Mouse (Mus musculus): Measurements from ENCODE around the gene 4921507P07Rik. TPM values are rescaled to one million over a fixed set of nuclear protein-coding genes. Genes with fewer than 3 reads are reported as not detected.

Gene 4921507P07Rik
- polyA plus RNA-seq, 1 experiment from 2014 or later: 0.49 TPM

DNA sequence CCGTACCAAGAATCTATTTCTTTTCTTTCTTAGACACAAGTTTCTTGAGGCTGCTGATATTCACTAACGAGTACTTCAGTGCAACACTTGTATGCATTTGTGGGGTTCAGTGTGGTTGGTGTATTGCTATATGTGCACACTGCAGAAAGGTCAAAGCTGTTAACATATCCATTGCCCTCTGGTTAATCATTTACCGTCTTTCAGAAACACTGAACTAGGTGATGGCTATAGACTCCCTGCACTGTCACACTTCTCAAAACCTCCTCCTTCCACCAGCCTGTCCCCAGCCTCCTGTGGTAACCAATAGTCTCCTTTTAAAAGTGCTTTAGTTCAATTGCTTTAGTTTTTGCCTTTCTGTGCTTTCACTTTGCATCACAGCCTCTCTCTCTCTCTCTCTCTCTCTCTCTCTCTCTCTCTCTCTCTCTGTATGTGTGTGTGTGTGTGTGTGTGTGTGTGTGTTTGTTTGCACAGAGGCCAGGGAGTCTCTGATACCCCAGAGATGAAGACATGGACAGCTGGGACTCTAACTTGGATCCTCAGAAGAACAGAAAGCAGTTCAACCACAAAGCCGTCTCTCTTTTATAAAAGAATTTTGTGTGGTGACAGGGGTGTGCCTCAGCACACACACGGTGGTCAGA, 43.4 kb downstream of the 4921507P07Rik start:
- Histone ChIP-seq H3K4me1 (no peaks in the 10 kb centered on the region), H3K9me3 (no peaks in the 10 kb centered on the region), H3K27me3 (replicated peaks; ENCODE audit: low read depth, poor library complexity, severe bottlenecking) (no peaks in the 10 kb centered on the region), H3K27ac (replicated peaks) (no peak overlapping the region), H3K4me3 (no peak overlapping the region), H3K36me3 (replicated peaks) (no peaks in the 10 kb centered on the region)
- no peak for DNase-seq (ENCODE audit: low spot score)
- 87% methylated on average over 5 of the region's 5 CpGs for WGBS

DNA sequence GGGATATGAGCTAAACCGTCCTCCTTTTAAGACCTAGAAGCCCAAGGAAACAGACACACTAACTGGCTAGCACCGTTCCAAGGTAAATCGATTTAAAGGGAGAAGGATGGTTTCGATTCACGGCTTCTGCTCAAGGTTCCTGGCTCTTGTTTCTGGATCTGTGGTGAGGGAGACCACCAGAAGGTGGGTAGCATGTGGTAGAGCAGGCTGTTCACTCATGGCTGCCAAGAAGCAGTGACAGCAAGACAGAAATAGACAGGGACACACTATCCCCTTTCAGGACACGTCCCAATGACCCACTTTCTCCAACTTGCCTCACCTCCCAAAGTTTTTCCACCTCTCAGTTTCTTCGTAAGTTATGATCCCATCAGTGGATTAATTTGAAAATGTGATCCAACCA, 46.6 kb downstream of the 4921507P07Rik start:
- 84% methylated on average over 7 of the region's 7 CpGs for WGBS
- H3K9me3 ChIP-seq: no peaks in the 10 kb centered on the region
- DNase-seq (ENCODE audit: low spot score): no peak
- H3K4me1 ChIP-seq: 0 out of 2 replicates have a peak, but pooled peaks cover 4% of the 10 kb centered on the region
- no peak overlapping the region for H3K27ac ChIP-seq (replicated peaks)
- H3K4me3 ChIP-seq: no peak overlapping the region
- no peaks in the 10 kb centered on the region for H3K36me3 ChIP-seq (replicated peaks)
- no peaks in the 10 kb centered on the region for H3K27me3 ChIP-seq (replicated peaks; ENCODE audit: low read depth, poor library complexity, severe bottlenecking)

DNA sequence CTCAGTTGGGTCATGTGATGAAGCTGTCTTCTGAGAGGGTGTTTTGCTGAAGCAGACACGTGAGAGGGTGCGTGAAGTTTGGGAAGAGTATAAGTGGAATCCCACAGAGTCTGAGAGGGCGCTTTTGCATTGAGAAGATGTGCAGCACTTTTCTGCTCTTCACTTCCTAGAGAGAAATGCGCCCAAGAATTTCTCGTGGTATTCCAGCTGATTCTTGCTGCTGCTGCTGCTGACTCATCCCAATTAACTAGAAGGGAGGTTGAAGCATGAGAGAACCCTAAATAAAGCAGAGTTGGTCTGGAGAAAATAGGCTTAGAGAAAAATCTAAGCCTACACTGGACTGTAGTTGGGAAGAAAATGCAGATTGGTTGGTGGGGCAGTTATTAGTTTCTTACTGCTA, 47.4 kb downstream of the 4921507P07Rik start:
- no peak overlapping the region for H3K4me3 ChIP-seq
- no peak for DNase-seq (ENCODE audit: low spot score)
- 82% methylated on average over 5 of the region's 5 CpGs for WGBS
- no peaks in the 10 kb centered on the region for H3K9me3 ChIP-seq
- H3K27me3 ChIP-seq (replicated peaks; ENCODE audit: low read depth, poor library complexity, severe bottlenecking): no peaks in the 10 kb centered on the region
- no peak overlapping the region for H3K27ac ChIP-seq (replicated peaks)
- no peaks in the 10 kb centered on the region for H3K36me3 ChIP-seq (replicated peaks)
- 0 out of 2 replicates have a peak, but pooled peaks cover 4% of the 10 kb centered on the region for H3K4me1 ChIP-seq

DNA sequence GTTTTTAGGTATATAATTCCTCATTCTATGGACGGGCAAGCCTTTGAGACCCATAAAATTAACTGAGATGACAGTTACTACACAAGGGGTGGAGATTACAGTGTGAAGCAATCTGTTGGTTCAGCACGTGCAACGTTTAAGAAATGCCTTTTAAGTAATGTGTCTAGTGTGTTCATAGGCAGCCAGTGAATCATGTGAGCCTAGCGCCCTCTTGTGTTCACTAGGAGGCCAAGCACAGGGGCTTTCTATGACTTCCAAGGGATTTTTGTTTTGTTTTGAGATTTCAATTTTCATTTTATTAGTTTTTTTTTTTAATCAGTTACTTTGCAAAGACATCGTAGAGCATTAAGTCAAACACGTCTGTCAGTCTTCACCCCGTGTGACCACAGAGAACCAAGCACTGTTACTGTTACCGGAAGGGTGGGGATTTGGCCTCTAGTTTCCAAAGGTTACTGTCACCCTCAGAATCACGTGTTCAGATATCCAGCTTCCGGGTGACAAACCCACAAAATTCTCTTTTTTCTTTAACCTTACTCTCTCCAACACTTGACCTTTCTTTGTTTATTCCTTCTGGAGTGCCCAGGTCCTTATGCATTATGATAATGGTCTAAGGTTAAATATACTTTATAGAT, 50.9 kb downstream of the 4921507P07Rik start:
- no peaks in the 10 kb centered on the region for H3K9me3 ChIP-seq
- 28% methylated on average over 10 of the region's 10 CpGs for WGBS
- H3K36me3 ChIP-seq (replicated peaks): no peaks in the 10 kb centered on the region
- H3K27me3 ChIP-seq (replicated peaks; ENCODE audit: low read depth, poor library complexity, severe bottlenecking): no peaks in the 10 kb centered on the region
- no peak overlapping the region for H3K27ac ChIP-seq (replicated peaks)
- peak; percentile 48 for DNase-seq (ENCODE audit: low spot score)
- 0 out of 2 replicates have a peak, but pooled peaks cover 4% of the 10 kb centered on the region for H3K4me1 ChIP-seq
- no peak overlapping the region for H3K4me3 ChIP-seq

DNA sequence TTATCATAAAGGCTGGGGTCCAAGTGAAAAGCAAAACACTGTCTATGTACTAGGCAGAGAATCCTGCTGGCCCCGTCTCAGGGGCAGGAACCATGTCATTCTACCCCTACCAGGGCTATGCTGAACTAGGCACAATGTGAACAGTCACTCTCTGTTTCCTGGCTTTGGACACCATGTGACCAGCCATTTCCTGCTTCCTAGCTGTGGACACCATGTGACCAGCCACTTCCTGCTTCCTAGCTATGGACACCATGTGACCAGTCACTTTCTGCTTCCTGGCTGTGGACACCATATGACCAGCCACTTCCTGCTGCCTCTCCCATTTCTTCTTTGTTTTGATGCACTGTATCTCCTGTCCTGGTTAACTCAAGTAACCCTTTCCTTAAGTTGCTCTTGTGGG, 53.9 kb downstream of the 4921507P07Rik start:
- 93% methylated on average over 1 of the region's 1 CpGs for WGBS

DNA sequence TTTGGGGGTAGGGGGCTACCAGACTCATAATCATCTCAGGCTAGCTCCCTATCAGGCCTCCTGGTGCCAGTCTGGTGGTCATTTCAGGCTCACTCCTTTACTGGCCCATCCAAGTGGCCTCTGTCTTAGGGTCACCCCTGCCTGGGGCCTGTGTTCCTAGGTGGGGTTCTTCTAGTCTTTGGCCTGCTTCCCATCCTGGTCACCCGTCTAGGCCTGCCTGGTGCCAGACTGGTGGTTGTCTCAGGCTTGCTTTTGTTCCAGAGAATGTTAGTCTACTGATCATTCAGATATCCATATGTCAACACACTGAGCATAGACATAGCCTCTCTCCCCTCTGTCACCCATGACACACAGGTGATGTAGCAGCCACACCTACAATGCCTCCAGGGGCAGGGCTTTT, 56.8 kb downstream of the 4921507P07Rik start:
- Histone ChIP-seq H3K27me3 (replicated peaks; ENCODE audit: low read depth, poor library complexity, severe bottlenecking) (no peaks in the 10 kb centered on the region), H3K4me3 (no peak overlapping the region), H3K27ac (replicated peaks) (no peak overlapping the region), H3K36me3 (replicated peaks) (no peaks in the 10 kb centered on the region), H3K4me1 (peaks cover 5% of the 10 kb centered on the region), H3K9me3 (no peaks in the 10 kb centered on the region)
- 82% methylated on average over 1 of the region's 1 CpGs for WGBS
- no peak for DNase-seq (ENCODE audit: low spot score)

More for the DNA sequence above, 53.9 kb downstream of the 4921507P07Rik start:
- Histone ChIP-seq H3K4me3 (no peak overlapping the region), H3K9me3 (no peaks in the 10 kb centered on the region), H3K27ac (replicated peaks) (no peak overlapping the region), H3K4me1 (0 out of 2 replicates have a peak, but pooled peaks cover 4% of the 10 kb centered on the region), H3K36me3 (replicated peaks) (no peaks in the 10 kb centered on the region), H3K27me3 (replicated peaks; ENCODE audit: low read depth, poor library complexity, severe bottlenecking) (no peaks in the 10 kb centered on the region)
- DNase-seq (ENCODE audit: low spot score): no peak

DNA sequence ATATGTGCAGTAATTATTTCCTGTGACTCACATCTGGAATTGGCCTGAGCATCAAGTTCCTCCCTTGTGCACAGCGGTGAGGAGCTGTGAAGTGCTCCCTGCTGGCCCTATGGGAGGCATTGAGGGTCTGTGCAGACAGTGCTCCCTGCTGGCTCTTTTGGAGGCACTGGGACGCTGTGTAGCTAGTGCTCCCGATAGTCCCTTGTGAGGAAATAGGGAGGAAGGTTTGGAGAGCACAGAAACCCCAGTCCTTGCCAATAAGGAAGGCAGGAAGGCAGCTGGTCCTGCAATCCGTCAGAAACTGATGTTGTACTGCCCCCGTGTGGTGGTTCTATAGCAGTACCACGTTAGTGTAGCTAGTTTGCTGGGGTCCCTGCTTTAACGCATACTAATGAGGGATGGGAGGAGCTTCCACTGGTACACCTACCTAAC, 60.0 kb downstream of the 4921507P07Rik start:
- Histone ChIP-seq H3K36me3 (replicated peaks) (no peaks in the 10 kb centered on the region), H3K27me3 (replicated peaks; ENCODE audit: low read depth, poor library complexity, severe bottlenecking) (no peaks in the 10 kb centered on the region), H3K4me3 (no peak overlapping the region), H3K4me1 (peaks cover 9% of the 10 kb centered on the region), H3K27ac (replicated peaks) (no peak overlapping the region; the same call in 1 of the 2 replicates), H3K9me3 (no peaks in the 10 kb centered on the region)
- peak; percentile 86 for DNase-seq (ENCODE audit: low spot score)
- 7% methylated on average over 7 of the region's 7 CpGs for WGBS

DNA sequence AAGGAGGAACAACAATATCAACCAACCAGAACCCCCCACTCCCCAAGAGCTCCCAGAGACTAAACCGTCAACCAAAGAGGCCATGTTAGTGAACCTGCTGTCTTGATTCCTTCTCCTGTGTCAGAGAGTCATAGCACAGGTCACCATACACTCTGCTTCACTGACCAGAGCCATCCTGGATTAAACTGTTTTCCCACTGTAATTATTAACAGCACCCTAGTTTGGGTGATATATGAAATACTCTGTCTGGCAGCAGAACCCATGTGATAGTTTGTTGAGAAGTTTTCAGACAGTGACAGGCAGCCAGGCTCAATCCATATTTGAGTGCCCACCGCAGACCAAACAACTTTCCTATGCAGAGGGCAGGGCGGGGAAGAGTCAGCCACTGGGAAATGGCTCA, 61.1 kb downstream of the 4921507P07Rik start:
- DNase-seq (ENCODE audit: low spot score): no peak
- Histone ChIP-seq H3K27ac (replicated peaks) (no peak overlapping the region), H3K27me3 (replicated peaks; ENCODE audit: low read depth, poor library complexity, severe bottlenecking) (no peaks in the 10 kb centered on the region), H3K4me3 (no peak overlapping the region), H3K9me3 (no peaks in the 10 kb centered on the region), H3K4me1 (peaks cover 19% of the 10 kb centered on the region), H3K36me3 (replicated peaks) (no peaks in the 10 kb centered on the region)
- whole genome bisulfite sequencing: 81% methylated on average over 3 of the region's 3 CpGs

DNA sequence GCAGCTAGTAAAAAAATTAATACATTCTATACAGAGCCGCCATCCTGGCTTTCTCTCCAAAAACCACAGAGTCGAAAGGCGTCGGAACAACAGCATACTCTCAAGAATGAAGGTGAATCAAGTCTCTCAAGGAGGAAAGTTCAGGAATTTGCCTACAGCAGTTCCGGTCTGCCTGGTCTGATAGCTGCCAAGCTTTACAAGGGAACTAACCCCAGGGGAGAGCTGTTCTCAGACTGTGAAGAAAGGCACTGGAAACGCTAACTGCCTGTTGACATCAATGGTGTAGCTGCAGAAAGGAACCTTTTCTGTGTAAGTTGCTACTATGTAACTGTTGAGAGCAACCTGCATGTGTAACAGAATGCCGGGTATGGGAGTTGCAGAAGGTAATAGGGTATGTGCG, 64.5 kb downstream of the 4921507P07Rik start:
- no peak for DNase-seq (ENCODE audit: low spot score)
- WGBS: 67% methylated on average over 8 of the region's 8 CpGs
- H3K27me3 ChIP-seq (replicated peaks; ENCODE audit: low read depth, poor library complexity, severe bottlenecking): no peaks in the 10 kb centered on the region
- H3K9me3 ChIP-seq: no peaks in the 10 kb centered on the region
- H3K4me3 ChIP-seq: no peak overlapping the region
- peaks cover 20% of the 10 kb centered on the region for H3K4me1 ChIP-seq
- no peak overlapping the region for H3K27ac ChIP-seq (replicated peaks)
- H3K36me3 ChIP-seq (replicated peaks): no peaks in the 10 kb centered on the region

DNA sequence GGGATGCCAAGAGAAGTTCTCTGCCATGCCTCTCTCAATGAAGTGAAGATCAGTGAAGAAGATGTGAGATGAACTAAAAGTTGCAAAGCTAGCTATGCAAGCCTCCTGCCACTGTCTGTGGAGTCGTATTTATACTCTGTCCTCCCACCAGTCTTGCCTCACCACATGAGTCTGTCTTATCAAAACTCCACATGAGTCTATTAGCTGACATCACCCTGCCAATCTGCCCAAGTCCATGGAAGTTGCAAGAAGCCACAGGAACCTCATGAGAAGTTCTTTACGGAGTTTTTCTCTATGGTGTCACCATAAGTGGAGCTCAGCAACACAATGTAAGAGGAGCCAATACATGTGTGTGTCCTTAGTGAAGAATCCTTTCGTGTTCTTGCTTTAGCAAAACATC, 65.4 kb downstream of the 4921507P07Rik start:
- H3K36me3 ChIP-seq (replicated peaks): no peaks in the 10 kb centered on the region
- no peaks in the 10 kb centered on the region for H3K9me3 ChIP-seq
- no peaks in the 10 kb centered on the region for H3K27me3 ChIP-seq (replicated peaks; ENCODE audit: low read depth, poor library complexity, severe bottlenecking)
- peaks cover 17% of the 10 kb centered on the region for H3K4me1 ChIP-seq
- no peak overlapping the region for H3K4me3 ChIP-seq
- no peak overlapping the region for H3K27ac ChIP-seq (replicated peaks)
- DNase-seq (ENCODE audit: low spot score): no peak
- 70% methylated on average over 3 of the region's 3 CpGs for WGBS

DNA sequence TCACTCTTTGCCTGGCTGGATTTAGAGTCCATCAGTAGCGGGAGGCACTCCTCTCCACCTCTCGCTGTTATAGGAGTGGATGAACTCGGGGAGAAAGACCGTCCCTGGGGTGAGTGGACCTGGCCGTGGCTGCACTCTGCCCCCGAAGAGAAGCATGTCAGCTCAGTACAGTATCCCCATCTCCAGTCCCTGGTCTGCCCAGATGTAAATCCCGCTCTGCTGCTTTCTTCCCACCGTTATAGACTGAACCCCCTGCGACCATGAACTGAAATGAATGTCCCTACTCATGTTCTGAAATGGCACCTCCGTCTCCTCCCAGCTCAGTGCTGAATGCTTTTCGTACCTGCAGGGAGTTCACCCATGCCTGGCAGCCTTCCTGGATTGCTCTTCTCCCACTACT, 67.2 kb downstream of the 4921507P07Rik start:
- Histone ChIP-seq H3K36me3 (replicated peaks) (no peaks in the 10 kb centered on the region), H3K4me3 (no peak overlapping the region), H3K27ac (replicated peaks) (no peak overlapping the region), H3K27me3 (replicated peaks; ENCODE audit: low read depth, poor library complexity, severe bottlenecking) (no peaks in the 10 kb centered on the region), H3K9me3 (no peaks in the 10 kb centered on the region), H3K4me1 (peaks cover 21% of the 10 kb centered on the region)
- WGBS: 93% methylated on average over 11 of the region's 11 CpGs
- no peak for DNase-seq (ENCODE audit: low spot score)

DNA sequence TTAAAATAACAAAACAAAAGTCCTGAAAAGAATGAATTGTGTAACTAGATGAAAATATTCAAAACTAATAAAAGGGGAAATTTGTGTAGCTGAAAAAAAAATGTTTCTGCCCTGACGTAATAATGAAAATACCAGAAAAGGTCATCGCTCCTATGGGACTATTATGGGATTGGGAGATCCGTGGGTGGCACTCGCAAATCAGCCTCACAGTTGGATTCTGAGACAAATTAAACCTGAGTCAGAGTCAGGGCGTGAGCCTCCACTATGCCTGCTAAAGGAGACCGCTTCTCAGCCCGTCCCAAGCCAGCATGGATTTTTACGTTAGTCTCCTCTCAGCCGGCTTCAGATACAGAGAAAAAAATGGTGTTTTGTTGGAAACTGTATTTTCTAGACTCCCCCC, 69.0 kb downstream of the 4921507P07Rik start:
- no peak overlapping the region for H3K27ac ChIP-seq (replicated peaks)
- no peaks in the 10 kb centered on the region for H3K27me3 ChIP-seq (replicated peaks; ENCODE audit: low read depth, poor library complexity, severe bottlenecking)
- no peaks in the 10 kb centered on the region for H3K36me3 ChIP-seq (replicated peaks)
- peaks cover 21% of the 10 kb centered on the region for H3K4me1 ChIP-seq
- H3K4me3 ChIP-seq: no peak overlapping the region
- WGBS: 70% methylated on average over 9 of the region's 9 CpGs
- no peaks in the 10 kb centered on the region for H3K9me3 ChIP-seq
- no peak for DNase-seq (ENCODE audit: low spot score)

DNA sequence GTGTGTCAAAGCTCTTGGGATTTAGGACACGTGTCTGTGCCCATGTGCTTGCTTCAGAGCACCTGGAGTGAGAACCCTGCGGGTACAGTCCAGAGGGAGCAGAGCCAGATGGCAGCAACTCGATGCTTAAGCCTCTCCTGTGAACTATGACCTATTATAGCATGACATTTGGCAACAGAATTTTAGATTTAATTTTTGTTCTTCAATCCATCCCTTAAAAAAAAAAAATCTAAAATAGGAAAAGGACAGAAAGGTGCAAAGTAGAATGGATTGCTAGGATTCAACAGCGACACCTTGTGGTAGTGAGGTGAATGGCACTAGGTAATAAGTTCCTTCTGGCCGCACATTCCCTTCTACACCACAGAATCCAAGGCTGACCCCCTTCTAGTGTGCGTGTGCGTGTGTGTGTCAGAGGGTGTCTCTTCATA, 69.8 kb downstream of the 4921507P07Rik start:
- Histone ChIP-seq H3K36me3 (replicated peaks) (no peaks in the 10 kb centered on the region), H3K27ac (replicated peaks) (no peak overlapping the region), H3K27me3 (replicated peaks; ENCODE audit: low read depth, poor library complexity, severe bottlenecking) (no peaks in the 10 kb centered on the region), H3K9me3 (no peaks in the 10 kb centered on the region), H3K4me3 (no peak overlapping the region), H3K4me1 (peaks cover 16% of the 10 kb centered on the region)
- peak; percentile 61 for DNase-seq (ENCODE audit: low spot score)
- 30% methylated on average over 7 of the region's 7 CpGs for WGBS

All from embryonic facial prominence, embryonic 10.5 days (tissue).